Mouse (Mus musculus) urinary bladder, postnatal 10 days (tissue): Measurements from ENCODE around the gene Ifnz.
"Not testable (repeated sequence)": the region's sequence is repeated elsewhere in the genome, so short reads cannot be mapped to it uniquely, and the experiment has no call there.

Experiments
- DNase-seq: peaks from one replicate; pipeline ENCODE4 v3.0.0; 2022; ENCODE audit warnings: low spot score

Ifnz gene

DNA sequence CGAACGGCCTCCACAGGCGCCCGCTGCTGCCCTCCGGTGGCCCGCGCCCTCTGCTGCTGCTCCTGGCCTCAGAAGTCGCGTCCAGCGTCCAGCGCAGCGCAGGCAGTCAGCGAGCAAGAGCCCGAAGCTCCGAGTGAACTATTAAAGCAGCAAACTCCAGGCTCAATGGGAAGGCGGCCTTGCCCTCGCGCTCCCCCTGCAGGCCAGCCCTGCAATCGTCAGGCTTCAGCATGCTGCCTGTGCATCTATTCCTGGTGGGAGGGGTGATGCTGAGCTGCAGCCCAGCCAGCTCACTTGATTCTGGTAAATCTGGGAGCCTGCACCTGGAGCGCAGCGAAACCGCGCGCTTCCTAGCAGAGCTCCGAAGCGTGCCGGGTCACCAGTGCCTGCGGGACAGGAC is 6.5 kb downstream of the Ifnz start, which contains the start of gene Gm13277:
Gm13277 (plus strand) TSS at position 231 of the 400 bp plus-strand sequence.
- DNase-seq = not testable (repeated sequence)

DNA sequence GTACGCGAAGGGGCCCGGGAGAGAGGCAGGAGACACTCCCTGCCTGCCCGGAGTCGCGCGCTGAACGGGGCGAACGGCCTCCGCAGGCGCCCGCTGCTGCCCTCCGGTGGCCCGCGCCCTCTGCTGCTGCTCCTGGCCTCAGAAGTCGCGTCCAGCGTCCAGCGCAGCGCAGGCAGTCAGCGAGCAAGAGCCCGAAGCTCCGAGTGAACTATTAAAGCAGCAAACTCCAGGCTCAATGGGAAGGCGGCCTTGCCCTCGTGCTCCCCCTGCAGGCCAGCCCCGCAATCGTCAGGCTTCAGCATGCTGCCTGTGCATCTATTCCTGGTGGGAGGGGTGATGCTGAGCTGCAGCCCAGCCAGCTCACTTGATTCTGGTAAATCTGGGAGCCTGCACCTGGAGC is 9.3 kb downstream of the Ifnz start, which contains the start of gene Gm13278:
Gm13278 (plus strand) TSS at position 301 of the 400 bp plus-strand sequence.
- not testable (repeated sequence) for DNase-seq

DNA sequence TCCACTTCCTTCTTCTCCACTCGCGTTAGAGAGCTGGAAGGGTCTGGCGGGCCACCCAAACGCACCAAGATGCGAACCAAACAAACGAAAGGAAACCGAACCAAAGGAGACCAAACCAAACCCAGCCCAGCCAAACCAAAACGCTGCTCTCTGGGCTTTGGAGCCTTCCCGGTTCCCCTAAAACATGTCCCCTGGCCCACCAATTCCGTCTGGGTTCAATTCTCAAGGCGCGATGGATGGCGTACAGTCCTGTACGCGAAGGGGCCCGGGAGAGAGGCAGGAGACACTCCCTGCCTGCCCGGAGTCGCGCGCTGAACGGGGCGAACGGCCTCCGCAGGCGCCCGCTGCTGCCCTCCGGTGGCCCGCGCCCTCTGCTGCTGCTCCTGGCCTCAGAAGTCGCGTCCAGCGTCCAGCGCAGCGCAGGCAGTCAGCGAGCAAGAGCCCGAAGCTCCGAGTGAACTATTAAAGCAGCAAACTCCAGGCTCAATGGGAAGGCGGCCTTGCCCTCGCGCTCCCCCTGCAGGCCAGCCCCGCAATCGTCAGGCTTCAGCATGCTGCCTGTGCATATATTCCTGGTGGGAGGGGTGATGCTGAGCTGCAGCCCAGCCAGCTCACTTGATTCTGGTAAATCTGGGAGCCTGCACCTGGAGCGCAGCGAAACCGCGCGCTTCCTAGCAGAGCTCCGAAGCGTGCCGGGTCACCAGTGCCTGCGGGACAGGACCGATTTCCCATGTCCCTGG is 12.2 kb downstream of the Ifnz start, which contains the start of gene Gm13275:
Gm13275 (plus strand) TSS at position 552 of the 740 bp plus-strand sequence.
- peak; percentile 40 for DNase-seq

DNA sequence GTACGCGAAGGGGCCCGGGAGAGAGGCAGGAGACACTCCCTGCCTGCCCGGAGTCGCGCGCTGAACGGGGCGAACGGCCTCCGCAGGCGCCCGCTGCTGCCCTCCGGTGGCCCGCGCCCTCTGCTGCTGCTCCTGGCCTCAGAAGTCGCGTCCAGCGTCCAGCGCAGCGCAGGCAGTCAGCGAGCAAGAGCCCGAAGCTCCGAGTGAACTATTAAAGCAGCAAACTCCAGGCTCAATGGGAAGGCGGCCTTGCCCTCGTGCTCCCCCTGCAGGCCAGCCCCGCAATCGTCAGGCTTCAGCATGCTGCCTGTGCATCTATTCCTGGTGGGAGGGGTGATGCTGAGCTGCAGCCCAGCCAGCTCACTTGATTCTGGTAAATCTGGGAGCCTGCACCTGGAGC is 15.2 kb downstream of the Ifnz start, which contains the start of gene Gm13279:
Gm13279 (plus strand) TSS at position 301 of the 400 bp plus-strand sequence.
- not testable (repeated sequence) for DNase-seq

DNA sequence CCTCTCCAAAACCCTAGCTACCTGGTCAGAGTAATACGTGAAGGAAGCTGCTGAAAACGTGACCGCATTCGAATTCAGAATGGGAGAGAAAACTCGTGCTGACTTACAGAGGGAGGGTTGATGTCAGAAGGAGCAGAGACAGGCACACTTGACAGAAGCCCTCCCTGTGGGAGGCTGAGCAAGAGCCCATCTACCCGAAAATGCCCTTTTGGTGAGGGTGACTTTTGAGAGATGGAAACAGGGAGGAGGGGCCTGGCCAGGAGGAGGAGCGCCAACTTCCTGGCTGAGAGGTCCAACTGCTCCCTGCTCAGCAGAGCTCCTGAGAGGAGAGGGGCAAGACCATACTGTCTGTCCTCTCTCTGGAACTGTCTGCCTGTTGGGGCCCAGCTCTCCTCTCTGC is 17.4 kb downstream of the Ifnz start, which contains the start of gene Gm13285:
Gm13285 (plus strand) TSS at position 301 of the 400 bp plus-strand sequence.
- not testable (repeated sequence) for DNase-seq

DNA sequence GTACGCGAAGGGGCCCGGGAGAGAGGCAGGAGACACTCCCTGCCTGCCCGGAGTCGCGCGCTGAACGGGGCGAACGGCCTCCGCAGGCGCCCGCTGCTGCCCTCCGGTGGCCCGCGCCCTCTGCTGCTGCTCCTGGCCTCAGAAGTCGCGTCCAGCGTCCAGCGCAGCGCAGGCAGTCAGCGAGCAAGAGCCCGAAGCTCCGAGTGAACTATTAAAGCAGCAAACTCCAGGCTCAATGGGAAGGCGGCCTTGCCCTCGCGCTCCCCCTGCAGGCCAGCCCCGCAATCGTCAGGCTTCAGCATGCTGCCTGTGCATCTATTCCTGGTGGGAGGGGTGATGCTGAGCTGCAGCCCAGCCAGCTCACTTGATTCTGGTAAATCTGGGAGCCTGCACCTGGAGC is 21.0 kb downstream of the Ifnz start, which contains the start of gene Gm13287:
Gm13287 (plus strand) TSS at position 301 of the 400 bp plus-strand sequence.
- DNase-seq = not testable (repeated sequence)

DNA sequence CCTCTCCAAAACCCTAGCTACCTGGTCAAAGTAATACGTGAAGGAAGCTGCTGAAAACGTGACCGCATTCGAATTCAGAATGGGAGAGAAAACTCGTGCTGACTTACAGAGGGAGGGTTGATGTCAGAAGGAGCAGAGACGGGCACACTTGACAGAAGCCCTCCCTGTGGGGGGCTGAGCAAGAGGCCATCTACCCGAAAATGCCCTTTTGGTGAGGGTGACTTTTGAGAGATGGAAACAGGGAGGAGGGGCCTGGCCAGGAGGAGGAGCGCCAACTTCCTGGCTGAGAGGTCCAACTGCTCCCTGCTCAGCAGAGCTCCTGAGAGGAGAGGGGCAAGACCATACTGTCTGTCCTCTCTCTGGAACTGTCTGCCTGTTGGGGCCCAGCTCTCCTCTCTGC is 23.3 kb downstream of the Ifnz start, which contains the start of gene Gm13288:
Gm13288 (plus strand) TSS at position 301 of the 400 bp plus-strand sequence.
- not testable (repeated sequence) for DNase-seq

DNA sequence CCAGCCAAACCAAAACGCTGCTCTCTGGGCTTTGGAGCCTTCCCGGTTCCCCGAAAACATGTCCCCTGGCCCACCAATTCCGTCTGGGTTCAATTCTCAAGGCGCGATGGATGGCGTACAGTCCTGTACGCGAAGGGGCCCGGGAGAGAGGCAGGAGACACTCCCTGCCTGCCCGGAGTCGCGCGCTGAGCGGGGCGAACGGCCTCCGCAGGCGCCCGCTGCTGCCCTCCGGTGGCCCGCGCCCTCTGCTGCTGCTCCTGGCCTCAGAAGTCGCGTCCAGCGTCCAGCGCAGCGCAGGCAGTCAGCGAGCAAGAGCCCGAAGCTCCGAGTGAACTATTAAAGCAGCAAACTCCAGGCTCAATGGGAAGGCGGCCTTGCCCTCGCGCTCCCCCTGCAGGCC is 23.8 kb downstream of the Ifnz start:
- not testable (repeated sequence) for DNase-seq

DNA sequence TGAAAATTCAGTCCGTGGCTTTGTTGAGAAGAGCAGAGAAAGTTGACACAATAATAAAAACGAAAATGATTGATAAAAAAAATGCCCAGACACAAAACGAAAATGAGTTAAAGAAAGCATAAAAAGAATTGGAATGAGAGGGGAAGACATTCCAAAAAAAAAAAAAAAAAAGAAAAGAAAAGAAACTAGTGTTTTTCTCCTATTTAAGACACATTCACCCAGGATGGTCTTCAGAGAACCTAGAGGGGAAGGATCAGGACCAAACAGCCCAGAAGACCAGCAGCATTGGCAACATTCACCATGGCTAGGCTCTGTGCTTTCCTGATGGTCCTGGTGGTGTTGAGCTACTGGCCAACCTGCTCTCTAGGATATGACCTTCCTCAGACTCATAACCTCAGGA is 34.0 kb downstream of the Ifnz start, which contains the start of gene Ifna7:
Ifna7 (plus strand) TSS at position 301 of the 400 bp plus-strand sequence.
- DNase-seq = no peak

DNA sequence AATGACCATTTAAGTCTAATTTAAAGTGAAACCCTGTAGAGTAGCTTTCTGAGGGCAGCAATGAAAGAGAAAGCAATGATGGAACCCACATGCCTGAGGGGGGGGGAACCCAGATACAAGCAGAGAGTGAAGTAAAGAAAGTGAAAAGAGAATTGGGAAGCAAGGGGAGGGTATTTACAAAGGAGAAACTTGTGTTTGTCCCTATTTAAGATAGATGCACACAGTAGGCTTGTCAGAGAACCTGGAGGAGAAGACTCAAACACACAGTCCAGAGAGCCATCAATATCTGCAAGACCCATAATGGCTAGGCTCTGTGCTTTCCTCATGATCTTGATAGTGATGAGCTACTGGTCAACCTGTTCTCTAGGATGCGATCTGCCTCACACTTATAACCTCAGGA is 37.7 kb downstream of the Ifnz start, which contains the start of gene Ifna11:
Ifna11 (plus strand) TSS at position 301 of the 400 bp plus-strand sequence.
- DNase-seq = no peak

DNA sequence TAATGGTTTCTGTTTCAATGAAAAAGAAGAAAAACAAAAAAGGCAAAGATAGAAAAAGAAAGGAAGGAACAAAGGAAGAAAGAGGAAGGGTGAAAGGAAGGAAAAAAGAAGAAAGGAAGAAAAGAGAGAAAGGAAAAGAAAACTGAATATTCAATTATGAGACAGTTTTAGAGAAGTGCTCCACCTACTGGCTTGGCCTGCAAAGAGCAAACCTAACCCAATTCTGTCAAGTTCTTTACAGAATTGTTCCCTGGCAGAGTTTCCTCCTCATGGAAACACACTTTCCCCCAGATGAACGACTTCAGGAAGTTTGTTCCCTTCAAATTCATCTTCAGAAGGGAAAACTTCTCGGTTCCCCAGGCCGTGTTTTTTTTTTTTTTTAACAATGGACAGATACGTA is 41.1 kb downstream of the Ifnz start:
- DNase-seq = no peak

DNA sequence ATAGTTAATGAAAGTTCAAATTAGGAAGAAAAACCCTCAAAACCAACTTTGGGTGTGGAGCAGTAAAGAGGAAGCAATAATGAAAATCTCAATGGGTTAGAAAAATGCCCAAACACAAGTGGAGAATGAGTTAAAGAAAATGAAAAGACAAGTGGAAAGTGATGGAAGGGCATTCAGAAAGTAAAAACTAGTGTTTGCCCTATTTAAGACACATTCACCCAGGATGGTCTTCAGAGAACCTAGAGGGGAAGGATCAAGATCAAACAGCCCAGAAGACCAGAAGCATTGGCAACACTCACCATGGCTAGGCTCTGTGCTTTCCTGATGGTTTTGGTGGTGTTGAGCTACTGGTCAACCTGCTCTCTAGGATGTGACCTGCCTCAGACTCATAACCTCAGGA is 45.2 kb downstream of the Ifnz start, which contains the start of gene Ifna6:
Ifna6 (plus strand) TSS at position 301 of the 400 bp plus-strand sequence.
- DNase-seq = not testable (repeated sequence)

DNA sequence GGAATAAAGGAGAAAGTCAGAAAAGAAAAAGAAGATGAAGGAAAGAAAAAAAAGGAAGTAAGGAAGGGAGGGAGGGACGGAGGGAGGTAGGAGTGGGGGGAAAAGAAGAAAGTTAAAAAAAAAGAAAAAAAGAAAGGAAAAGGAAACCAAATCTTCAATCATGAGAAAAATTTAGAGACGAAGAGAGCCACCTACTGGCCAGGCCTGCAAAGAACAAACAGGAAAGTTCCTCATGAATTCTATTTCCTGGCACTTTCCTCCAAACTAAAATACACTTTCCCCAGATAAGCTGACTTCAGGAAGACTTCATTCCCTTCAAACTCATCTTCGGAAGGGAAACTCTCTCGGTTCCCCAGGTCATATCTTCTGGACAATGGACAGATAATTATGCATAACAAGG is 48.6 kb downstream of the Ifnz start:
- no peak for DNase-seq
